Mouse (Mus musculus): ENCODE data around the gene Ablim1.
"Not testable (repeated sequence)": the region's sequence is repeated elsewhere in the genome, so short reads cannot be mapped to it uniquely, and the experiment has no call there.

The Ablim1 gene

GRCm38 (mm10) chr19:57155121-57155884 is 159.4 kb downstream of the Ablim1 start:
- DNase-seq (ENCODE audit: low read depth, low spot score): no peak

DNA sequence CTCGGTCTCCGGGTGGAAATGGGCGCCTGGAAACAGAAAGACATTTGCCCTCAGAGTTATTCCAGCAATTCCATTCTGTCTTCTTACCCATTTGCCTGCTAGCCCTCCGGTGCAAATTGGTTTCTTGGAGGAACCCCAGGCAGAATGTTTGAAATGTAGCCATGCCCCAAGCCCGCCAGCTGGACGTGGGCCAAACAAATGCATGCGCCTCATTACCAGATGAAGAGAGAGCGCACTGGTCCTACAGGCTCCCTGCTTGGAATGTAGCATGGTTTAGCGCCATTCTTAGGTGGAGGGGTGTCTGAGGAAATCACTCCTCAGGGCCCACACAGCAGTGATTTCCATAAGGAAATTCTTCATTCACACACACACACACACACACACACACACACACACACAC is 162.4 kb downstream of the Ablim1 start:
- no peak for DNase-seq (ENCODE audit: low read depth, low spot score)

- DNase-seq (ENCODE audit: low read depth, low spot score): no peak
Measured at GRCm38 (mm10) chr19:57151504-57151903, 163.2 kb downstream of the Ablim1 start.

- DNase-seq (ENCODE audit: low read depth, low spot score): peak; percentile 56
Measured at GRCm38 (mm10) chr19:57150275-57150674, 164.4 kb downstream of the Ablim1 start.

DNA sequence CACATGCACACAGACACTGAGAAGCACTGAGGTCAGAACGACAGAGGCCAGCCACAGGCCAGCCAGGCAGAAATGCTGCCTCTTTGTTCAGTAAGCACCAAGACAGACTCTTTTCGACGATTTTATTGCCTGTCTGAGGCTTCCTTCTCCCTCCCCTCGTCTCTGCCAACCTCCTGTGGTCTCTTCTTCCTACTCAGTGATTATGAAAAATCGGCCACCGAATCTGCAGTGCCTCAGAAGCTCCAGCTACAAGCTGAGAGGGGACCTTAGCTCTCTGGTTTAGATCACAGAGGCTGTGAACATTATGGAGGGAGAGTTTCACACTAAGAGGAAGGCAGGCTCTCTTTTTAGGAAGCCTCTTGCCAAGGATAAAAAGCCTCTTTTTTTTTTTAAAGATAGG is 167.0 kb downstream of the Ablim1 start:
- DNase-seq (ENCODE audit: low read depth, low spot score): no peak

GRCm38 (mm10) chr19:57146936-57147335 is 167.8 kb downstream of the Ablim1 start:
- DNase-seq (ENCODE audit: low read depth, low spot score): no peak

GRCm38 (mm10) chr19:57143646-57144045 is 171.1 kb downstream of the Ablim1 start:
- DNase-seq (ENCODE audit: low read depth, low spot score): no peak

GRCm38 (mm10) chr19:57141756-57142461 is 172.8 kb downstream of the Ablim1 start:
- DNase-seq (ENCODE audit: low read depth, low spot score): no peak

GRCm38 (mm10) chr19:57140874-57141273 is 173.8 kb downstream of the Ablim1 start:
- DNase-seq (ENCODE audit: low read depth, low spot score): no peak

- no peak for DNase-seq (ENCODE audit: low read depth, low spot score)
Measured at GRCm38 (mm10) chr19:57140071-57140470, 174.6 kb downstream of the Ablim1 start.

DNA sequence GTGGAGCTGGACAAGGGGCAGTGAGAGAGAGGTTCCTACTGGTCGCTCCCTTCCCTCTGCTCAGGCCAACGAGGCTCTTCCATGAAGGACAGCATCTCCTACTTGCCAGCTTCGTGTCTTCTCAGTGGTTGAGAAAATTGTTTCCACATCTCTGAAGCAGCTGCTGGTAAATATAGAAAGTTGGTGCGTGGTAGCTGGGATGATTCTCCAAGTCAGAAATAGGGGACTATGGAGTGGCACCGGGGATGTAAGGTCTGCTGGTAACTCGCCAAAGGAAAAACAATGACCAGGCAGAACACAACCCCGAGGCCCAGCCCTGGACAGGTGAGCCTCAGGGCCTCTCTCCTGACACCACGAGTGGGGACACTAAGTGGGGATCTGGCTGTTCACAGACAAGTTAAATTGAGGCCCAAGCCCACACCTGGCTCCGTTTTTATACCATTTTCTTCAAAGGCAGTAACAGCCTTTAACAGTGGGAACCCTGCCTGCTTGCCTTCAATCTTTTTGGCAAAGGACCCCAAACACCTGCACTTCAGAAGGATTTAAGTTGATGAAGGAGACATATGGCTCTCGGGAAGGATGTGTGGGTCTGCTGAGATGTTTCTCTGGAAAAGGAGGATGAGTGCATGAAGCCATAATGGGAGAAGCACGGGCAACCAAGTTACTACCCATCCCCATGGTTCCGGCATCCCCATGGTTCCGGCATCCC is 175.7 kb downstream of the Ablim1 start:
- DNase-seq (ENCODE audit: low read depth, low spot score): no peak

DNA sequence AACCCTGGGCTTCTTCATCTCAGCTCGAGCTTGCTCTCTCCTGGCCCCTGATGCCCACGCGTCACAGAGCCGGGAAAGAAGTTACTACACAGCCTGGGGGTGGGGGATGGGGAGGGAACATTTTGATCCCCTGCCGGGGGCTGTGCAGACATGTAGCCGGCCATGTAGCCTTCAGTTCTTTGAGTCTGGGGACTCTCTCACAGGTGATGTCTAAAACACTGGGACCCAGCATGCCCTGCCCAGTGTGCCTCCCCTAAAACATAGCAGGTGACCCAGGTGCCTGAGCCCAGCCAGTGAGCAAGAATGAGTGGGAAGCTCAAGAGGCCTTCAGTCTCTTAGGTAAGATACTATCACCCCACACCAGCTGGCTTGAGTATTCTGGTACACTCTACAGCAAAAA is 176.2 kb downstream of the Ablim1 start:
- DNase-seq (ENCODE audit: low read depth, low spot score): no peak

DNA sequence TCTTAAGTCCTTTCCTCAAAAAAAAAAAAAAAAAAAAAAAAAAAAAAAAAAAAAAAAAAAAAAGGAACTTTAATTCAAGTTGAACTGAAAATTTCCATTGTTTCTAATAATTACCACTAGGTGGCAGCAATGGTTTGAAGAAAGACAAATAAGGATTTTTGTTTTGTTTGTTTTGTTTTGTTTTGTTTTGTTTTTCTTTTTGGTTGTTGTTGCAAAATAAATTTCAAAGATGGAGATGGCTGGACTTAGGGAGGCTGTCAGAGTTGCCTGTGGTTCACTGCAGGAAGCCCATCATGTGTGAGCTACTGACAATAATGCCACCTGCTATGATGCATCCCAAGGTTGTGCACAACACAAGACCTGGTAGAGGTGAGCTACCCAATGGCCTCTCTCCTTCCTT is 176.7 kb downstream of the Ablim1 start:
- no peak for DNase-seq (ENCODE audit: low read depth, low spot score)

DNA sequence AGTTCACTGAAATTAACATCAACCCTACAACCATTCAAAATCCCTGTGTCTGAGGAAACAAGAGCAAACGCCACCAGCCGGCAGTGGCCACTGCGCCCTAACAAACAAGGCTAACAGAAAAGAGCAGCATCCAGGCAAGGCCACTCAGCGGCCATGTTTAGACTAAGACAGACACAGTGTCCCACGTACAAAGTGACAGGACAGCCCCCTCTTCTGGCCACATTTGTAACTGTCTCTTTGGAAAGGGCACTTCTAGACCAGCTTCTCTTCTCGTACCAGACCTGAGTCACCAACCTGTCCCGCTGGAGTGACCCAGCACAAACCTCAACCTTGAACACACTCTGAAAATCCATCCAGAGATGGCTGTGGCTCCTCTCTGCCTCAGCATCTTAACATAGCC is 178.5 kb downstream of the Ablim1 start:
- peak; percentile 55 for DNase-seq (ENCODE audit: low read depth, low spot score)

GRCm38 (mm10) chr19:57135654-57136053 is 179.1 kb downstream of the Ablim1 start:
- DNase-seq (ENCODE audit: low read depth, low spot score): not testable (repeated sequence)

DNA sequence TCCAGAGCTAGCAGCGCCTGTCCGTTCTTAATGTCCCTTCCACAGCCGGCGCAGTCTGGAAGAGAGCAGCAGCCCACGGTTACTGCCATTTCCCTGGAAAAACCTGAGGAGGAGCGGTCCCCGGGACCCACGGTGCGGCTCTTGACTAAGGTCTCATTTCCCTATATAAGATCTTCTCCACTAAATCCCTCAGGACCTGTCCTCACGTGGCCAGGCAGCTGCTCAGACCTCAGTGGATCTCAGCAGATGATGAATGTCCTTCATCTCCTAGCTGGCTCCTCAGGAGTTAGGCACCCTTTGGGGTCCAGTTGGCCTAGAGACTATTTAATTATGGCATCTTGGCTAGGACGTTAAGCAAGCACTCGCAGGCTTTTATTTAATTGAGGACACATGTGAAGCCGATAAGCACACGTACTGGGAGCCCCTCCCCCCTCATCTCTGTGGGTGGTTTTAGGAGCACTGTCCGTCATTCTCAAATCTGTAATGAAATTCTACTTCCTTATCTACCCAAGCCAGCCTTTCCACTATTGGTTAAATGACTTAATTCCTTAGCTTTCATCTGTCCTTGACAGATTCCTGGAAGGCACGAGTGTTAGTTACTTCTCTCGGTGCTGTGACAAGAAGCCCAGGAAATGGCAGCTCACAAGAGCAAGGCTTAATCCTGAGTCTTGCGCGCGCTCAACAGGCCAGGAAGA is 179.9 kb downstream of the Ablim1 start:
- no peak for DNase-seq (ENCODE audit: low read depth, low spot score)

DNA sequence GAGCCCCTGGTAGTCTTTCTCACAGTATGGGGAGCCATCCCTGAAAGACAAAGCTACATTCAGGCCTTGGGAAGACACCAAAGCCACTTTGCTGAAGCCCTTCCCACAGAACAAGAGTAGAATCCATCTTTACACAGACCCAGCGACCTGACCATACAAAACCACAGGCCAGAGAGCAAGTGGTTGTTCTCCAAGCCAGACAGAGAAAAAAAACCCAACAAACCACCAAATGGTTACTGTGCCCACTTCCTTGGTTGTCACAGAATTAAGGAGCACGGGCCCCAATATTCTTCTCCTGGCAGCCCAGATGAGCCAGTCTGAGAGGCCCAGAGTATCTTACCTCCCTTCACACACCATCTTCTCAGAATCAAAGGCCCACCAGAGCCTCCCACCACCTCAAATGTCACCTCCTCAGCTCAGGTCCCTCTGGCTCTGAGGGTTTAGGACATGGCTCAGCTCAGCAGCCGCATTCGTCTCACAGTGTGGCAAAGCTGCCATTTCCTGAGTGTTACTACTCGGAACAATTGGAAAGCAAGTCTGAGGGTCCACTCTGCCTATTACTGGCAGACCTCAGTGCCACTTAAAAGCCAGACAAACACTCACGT is 181.7 kb downstream of the Ablim1 start:
- DNase-seq (ENCODE audit: low read depth, low spot score): no peak

GRCm38 (mm10) chr19:57132281-57132680 is 182.4 kb downstream of the Ablim1 start:
- no peak for DNase-seq (ENCODE audit: low read depth, low spot score)

GRCm38 (mm10) chr19:57131366-57131765 is 183.4 kb downstream of the Ablim1 start:
- no peak for DNase-seq (ENCODE audit: low read depth, low spot score)

- no peak for DNase-seq (ENCODE audit: low read depth, low spot score)
Measured at GRCm38 (mm10) chr19:57130591-57130990, 184.1 kb downstream of the Ablim1 start.

GRCm38 (mm10) chr19:57129729-57130128 is 185.0 kb downstream of the Ablim1 start:
- no peak for DNase-seq (ENCODE audit: low read depth, low spot score)

Measured in WW6 (cell line).